Mouse (Mus musculus): Measurements from ENCODE around the gene Mslnl. TPM values are rescaled to one million over a fixed set of nuclear protein-coding genes. Genes with fewer than 3 reads are reported as not detected.

The Mslnl gene
- polyA plus RNA-seq, 1 experiment from 2014 or later = 0.05 TPM

- peaks cover 16% of the 10 kb centered on the region for H3K4me1 ChIP-seq (ENCODE audit: control insufficient read depth, insufficient read depth, low read length)
- H3K9ac ChIP-seq (ENCODE audit: low read length) = peak within 1 kb of the TSS; percentile 83
- ATAC-seq (ENCODE audit: insufficient read depth, low FRiP score) = no peak
- peak within 1 kb of the TSS; percentile 84 for H3K27ac ChIP-seq (ENCODE audit: low read length)
- peak within 1 kb of the TSS; percentile 67 for H3K4me3 ChIP-seq (replicated peaks; ENCODE audit: low read length)
- H3K27me3 ChIP-seq (ENCODE audit: control insufficient read depth, insufficient read depth, low read length) = no peaks in the 10 kb centered on the region
- no peaks in the 10 kb centered on the region for H3K9me3 ChIP-seq (replicated peaks; ENCODE audit: control insufficient read depth, low read length)
- H3K4me2 ChIP-seq (ENCODE audit: low read depth, low read length) = peak within 1 kb of the TSS; percentile 71
- WGBS = 80% methylated on average over 3 of the region's 3 CpGs
- peaks cover 5% of the 10 kb centered on the region; the same call in 1 of the 2 replicates for H3K36me3 ChIP-seq (ENCODE audit: control insufficient read depth, insufficient read depth, low read length)
Measured at GRCm38 (mm10) chr17:25786280-25786679, 50.4 kb downstream of the Mslnl start, which contains the start of gene Ccdc78. Gene Ccdc78 (plus strand): TSS chr17:25786580.

GRCm38 (mm10) chr17:25786781-25787504, 51.1 kb downstream of the Mslnl start:
- 90% methylated on average over 9 of the region's 9 CpGs for WGBS
- Histone ChIP-seq H3K9me3 (replicated peaks; ENCODE audit: control insufficient read depth, low read length) (no peaks in the 10 kb centered on the region), H3K36me3 (ENCODE audit: control insufficient read depth, insufficient read depth, low read length) (peaks cover 5% of the 10 kb centered on the region; the same call in 1 of the 2 replicates), H3K4me2 (ENCODE audit: low read depth, low read length) (no peak overlapping the region), H3K27ac (ENCODE audit: low read length) (no peak overlapping the region), H3K4me3 (replicated peaks; ENCODE audit: low read length) (no peak overlapping the region), H3K4me1 (ENCODE audit: control insufficient read depth, insufficient read depth, low read length) (peaks cover 20% of the 10 kb centered on the region), H3K27me3 (ENCODE audit: control insufficient read depth, insufficient read depth, low read length) (no peaks in the 10 kb centered on the region), H3K9ac (ENCODE audit: low read length) (no peak overlapping the region)
- no peak for ATAC-seq (ENCODE audit: insufficient read depth, low FRiP score)

GRCm38 (mm10) chr17:25791320-25791842, 55.5 kb downstream of the Mslnl start:
- Histone ChIP-seq H3K27ac (ENCODE audit: low read length) (peak overlapping the region; percentile 98), H3K4me1 (ENCODE audit: control insufficient read depth, insufficient read depth, low read length) (peaks cover 36% of the 10 kb centered on the region)
- WGBS = 23% methylated on average over 19 of the region's 19 CpGs

GRCm38 (mm10) chr17:25791843-25792527, 56.1 kb downstream of the Mslnl start:
- under 1% methylated on average over 45 of the region's 45 CpGs for WGBS
- ATAC-seq (ENCODE audit: insufficient read depth, low FRiP score) = peak; percentile 74
- H3K4me1 ChIP-seq (ENCODE audit: control insufficient read depth, insufficient read depth, low read length) = peaks cover 37% of the 10 kb centered on the region

More at GRCm38 (mm10) chr17:25791320-25791842, 55.5 kb downstream of the Mslnl start:
- Histone ChIP-seq H3K27me3 (ENCODE audit: control insufficient read depth, insufficient read depth, low read length) (no peaks in the 10 kb centered on the region), H3K9me3 (replicated peaks; ENCODE audit: control insufficient read depth, low read length) (no peaks in the 10 kb centered on the region), H3K4me2 (ENCODE audit: low read depth, low read length) (peak overlapping the region; percentile 96), H3K36me3 (ENCODE audit: control insufficient read depth, insufficient read depth, low read length) (0 out of 2 replicates have a peak, but pooled peaks cover 5% of the 10 kb centered on the region), H3K9ac (ENCODE audit: low read length) (peak overlapping the region; percentile 77), H3K4me3 (replicated peaks; ENCODE audit: low read length) (peak overlapping the region; percentile 93)
- no peak for ATAC-seq (ENCODE audit: insufficient read depth, low FRiP score)

GRCm38 (mm10) chr17:25792615-25793014, 56.8 kb downstream of the Mslnl start, which contains the start of gene Fam173a:
Gene Fam173a (minus strand): TSS chr17:25792901.
- Histone ChIP-seq H3K36me3 (ENCODE audit: control insufficient read depth, insufficient read depth, low read length) (0 out of 2 replicates have a peak, but pooled peaks cover under 1% of the 10 kb centered on the region), H3K4me1 (ENCODE audit: control insufficient read depth, insufficient read depth, low read length) (peaks cover 37% of the 10 kb centered on the region), H3K9me3 (replicated peaks; ENCODE audit: control insufficient read depth, low read length) (no peaks in the 10 kb centered on the region), H3K27me3 (ENCODE audit: control insufficient read depth, insufficient read depth, low read length) (no peaks in the 10 kb centered on the region), H3K4me3 (replicated peaks; ENCODE audit: low read length) (peak within 1 kb of the TSS; percentile 93), H3K9ac (ENCODE audit: low read length) (peak within 1 kb of the TSS; percentile 77), H3K4me2 (ENCODE audit: low read depth, low read length) (peak within 1 kb of the TSS; percentile 96), H3K27ac (ENCODE audit: low read length) (peak within 1 kb of the TSS; percentile 98)
- under 1% methylated on average over 14 of the region's 14 CpGs for WGBS
- ATAC-seq (ENCODE audit: insufficient read depth, low FRiP score) = peak; percentile 80

More at GRCm38 (mm10) chr17:25791843-25792527, 56.1 kb downstream of the Mslnl start:
- Histone ChIP-seq H3K27me3 (ENCODE audit: control insufficient read depth, insufficient read depth, low read length) (no peaks in the 10 kb centered on the region), H3K9me3 (replicated peaks; ENCODE audit: control insufficient read depth, low read length) (no peaks in the 10 kb centered on the region), H3K36me3 (ENCODE audit: control insufficient read depth, insufficient read depth, low read length) (0 out of 2 replicates have a peak, but pooled peaks cover 5% of the 10 kb centered on the region), H3K27ac (ENCODE audit: low read length) (peak overlapping the region; percentile 98), H3K9ac (ENCODE audit: low read length) (peak overlapping the region; percentile 77), H3K4me3 (replicated peaks; ENCODE audit: low read length) (peak overlapping the region; percentile 93), H3K4me2 (ENCODE audit: low read depth, low read length) (peak overlapping the region; percentile 96)

- WGBS = 71% methylated on average over 13 of the region's 13 CpGs
- no peak overlapping the region for H3K9ac ChIP-seq (ENCODE audit: low read length)
Measured at GRCm38 (mm10) chr17:25794197-25794596, 58.4 kb downstream of the Mslnl start.

GRCm38 (mm10) chr17:25794998-25795397, 59.2 kb downstream of the Mslnl start:
- H3K4me2 ChIP-seq (ENCODE audit: low read depth, low read length) = peak overlapping the region; percentile 93; the same call in 1 of the 2 replicates
- H3K36me3 ChIP-seq (ENCODE audit: control insufficient read depth, insufficient read depth, low read length) = no peaks in the 10 kb centered on the region
- H3K4me1 ChIP-seq (ENCODE audit: control insufficient read depth, insufficient read depth, low read length) = peaks cover 37% of the 10 kb centered on the region
- H3K27me3 ChIP-seq (ENCODE audit: control insufficient read depth, insufficient read depth, low read length) = no peaks in the 10 kb centered on the region
- 0 out of 2 replicates have a peak overlapping the region, but pooled peaks have one; percentile 3 for H3K4me3 ChIP-seq (replicated peaks; ENCODE audit: low read length)
- WGBS = 88% methylated on average over 17 of the region's 17 CpGs
- no peak overlapping the region for H3K27ac ChIP-seq (ENCODE audit: low read length)
- H3K9me3 ChIP-seq (replicated peaks; ENCODE audit: control insufficient read depth, low read length) = no peaks in the 10 kb centered on the region
- ATAC-seq (ENCODE audit: insufficient read depth, low FRiP score) = no peak
- H3K9ac ChIP-seq (ENCODE audit: low read length) = peak overlapping the region; percentile 80

More at GRCm38 (mm10) chr17:25794197-25794596, 58.4 kb downstream of the Mslnl start:
- Histone ChIP-seq H3K27me3 (ENCODE audit: control insufficient read depth, insufficient read depth, low read length) (no peaks in the 10 kb centered on the region), H3K4me3 (replicated peaks; ENCODE audit: low read length) (no peak overlapping the region), H3K36me3 (ENCODE audit: control insufficient read depth, insufficient read depth, low read length) (no peaks in the 10 kb centered on the region), H3K9me3 (replicated peaks; ENCODE audit: control insufficient read depth, low read length) (no peaks in the 10 kb centered on the region), H3K4me1 (ENCODE audit: control insufficient read depth, insufficient read depth, low read length) (peaks cover 37% of the 10 kb centered on the region), H3K4me2 (ENCODE audit: low read depth, low read length) (no peak overlapping the region), H3K27ac (ENCODE audit: low read length) (0 out of 2 replicates have a peak overlapping the region, but pooled peaks have one; percentile 17)
- no peak for ATAC-seq (ENCODE audit: insufficient read depth, low FRiP score)

- Histone ChIP-seq H3K27me3 (ENCODE audit: control insufficient read depth, insufficient read depth, low read length) (no peaks in the 10 kb centered on the region), H3K9me3 (replicated peaks; ENCODE audit: control insufficient read depth, low read length) (no peaks in the 10 kb centered on the region), H3K9ac (ENCODE audit: low read length) (peak within 1 kb of the TSS; percentile 80), H3K4me2 (ENCODE audit: low read depth, low read length) (peak within 1 kb of the TSS; percentile 93), H3K4me3 (replicated peaks; ENCODE audit: low read length) (peak within 1 kb of the TSS; percentile 87), H3K36me3 (ENCODE audit: control insufficient read depth, insufficient read depth, low read length) (no peaks in the 10 kb centered on the region), H3K27ac (ENCODE audit: low read length) (peak within 1 kb of the TSS; percentile 27; the same call in 1 of the 2 replicates), H3K4me1 (ENCODE audit: control insufficient read depth, insufficient read depth, low read length) (peaks cover 37% of the 10 kb centered on the region)
- WGBS = 33% methylated on average over 6 of the region's 6 CpGs
- ATAC-seq (ENCODE audit: insufficient read depth, low FRiP score) = no peak
Measured at GRCm38 (mm10) chr17:25795609-25796092, 59.8 kb downstream of the Mslnl start, which contains the start of gene AC134908.4. Gene AC134908.4 (minus strand): TSS chr17:25795659.

All from stomach, embryonic 16.5 days (tissue).